Mouse (Mus musculus) liver, adult (tissue): ENCODE results near the gene Tmem145.

Source experiments
- GATA4 ChIP-seq: IDR thresholded peaks from 2 replicates; pipeline ENCODE4 v1.6.1; 2014; ENCODE audit warnings: mild to moderate bottlenecking, low read length; ENCODE audit not compliant: insufficient replicate concordance

Gene Tmem145

GRCm38 (mm10) chr7:25272445-25273258 is 33.3 kb upstream of the Tmem145 start:
- no peak for TF ChIP-seq GATA4

DNA sequence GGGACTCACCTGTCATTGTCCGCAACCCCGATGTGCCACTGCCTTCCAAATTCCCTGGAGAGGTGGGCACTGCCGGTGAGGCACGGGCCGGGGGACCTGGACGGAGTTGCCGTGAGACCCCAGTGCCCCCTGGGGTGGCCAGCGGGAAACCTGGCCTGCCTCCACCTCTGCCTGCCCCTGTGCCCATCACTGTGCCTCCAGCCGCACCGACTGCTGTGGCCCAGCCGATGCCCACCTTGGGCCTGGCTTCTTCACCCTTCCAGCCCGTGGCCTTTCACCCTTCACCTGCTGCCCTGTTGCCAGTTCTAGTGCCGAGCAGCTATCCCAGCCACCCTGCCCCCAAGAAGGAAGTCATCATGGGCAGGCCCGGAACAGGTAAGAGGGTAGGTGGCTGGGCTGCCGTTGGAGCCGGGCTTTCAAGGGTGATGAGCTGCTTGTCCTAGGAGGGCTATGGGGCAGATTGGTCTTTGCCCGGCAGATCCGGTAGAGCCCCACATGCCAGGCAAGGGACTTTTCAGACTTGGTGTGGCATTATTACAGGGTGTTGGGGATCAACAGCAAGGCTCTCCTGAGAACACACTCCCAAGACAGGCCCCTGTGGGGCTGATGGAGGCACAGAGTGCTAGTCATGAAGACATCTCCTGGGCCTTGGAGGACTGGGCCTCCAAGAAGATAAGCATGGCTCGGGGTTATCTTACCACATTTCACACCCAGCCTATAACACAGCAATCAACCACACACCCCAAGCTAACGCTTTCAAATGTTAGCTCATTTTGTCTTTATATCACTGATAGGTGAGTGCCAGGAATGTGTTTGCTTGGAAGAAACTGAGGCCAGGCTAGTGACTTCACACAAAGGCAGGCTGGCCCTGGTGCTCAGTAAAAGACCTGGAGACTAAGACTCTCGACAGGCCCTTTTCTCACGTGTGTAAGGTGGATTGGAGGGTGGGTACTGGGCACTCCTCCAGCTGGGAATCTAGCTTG is 32.4 kb upstream of the Tmem145 start:
- TF ChIP-seq GATA4: no peak

DNA sequence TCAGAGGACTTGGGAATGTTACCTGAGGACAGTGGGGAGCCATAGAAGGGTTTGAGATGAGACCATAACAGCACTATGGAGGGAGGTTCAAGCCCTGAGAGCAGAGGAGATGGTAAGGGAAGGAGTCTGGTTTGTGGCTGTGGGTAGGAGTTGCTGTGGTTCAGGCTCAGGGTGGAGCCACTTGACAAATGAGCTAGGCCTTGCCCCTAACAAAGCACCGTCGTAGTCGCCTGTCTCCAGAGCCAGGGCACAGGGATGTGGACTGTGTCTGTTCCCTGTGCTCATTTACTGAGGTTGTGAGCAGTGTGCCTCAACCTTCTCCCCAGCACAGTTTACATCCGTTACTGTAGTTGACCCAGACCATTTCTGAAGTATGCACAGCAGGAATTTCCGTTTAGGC is 31.3 kb upstream of the Tmem145 start:
- no peak for TF ChIP-seq GATA4

- no peak for TF ChIP-seq GATA4
These were observed 30.9 kb upstream of the Tmem145 start for GRCm38 (mm10) chr7:25274996-25275395.

GRCm38 (mm10) chr7:25275555-25276298 is 30.2 kb upstream of the Tmem145 start:
- TF ChIP-seq GATA4: no peak

- no peak for TF ChIP-seq GATA4
These were observed 28.5 kb upstream of the Tmem145 start for GRCm38 (mm10) chr7:25277405-25277804.

GRCm38 (mm10) chr7:25277998-25278340 is 27.9 kb upstream of the Tmem145 start:
- TF ChIP-seq GATA4: no peak

GRCm38 (mm10) chr7:25278341-25279075 is 27.4 kb upstream of the Tmem145 start:
- TF ChIP-seq GATA4: no peak

- no peak for TF ChIP-seq GATA4
These were observed 26.6 kb upstream of the Tmem145 start for GRCm38 (mm10) chr7:25279076-25279860.

GRCm38 (mm10) chr7:25279861-25280791 is 25.8 kb upstream of the Tmem145 start:
- TF ChIP-seq GATA4: peak; percentile 20; the same call in 1 of the 2 replicates

DNA sequence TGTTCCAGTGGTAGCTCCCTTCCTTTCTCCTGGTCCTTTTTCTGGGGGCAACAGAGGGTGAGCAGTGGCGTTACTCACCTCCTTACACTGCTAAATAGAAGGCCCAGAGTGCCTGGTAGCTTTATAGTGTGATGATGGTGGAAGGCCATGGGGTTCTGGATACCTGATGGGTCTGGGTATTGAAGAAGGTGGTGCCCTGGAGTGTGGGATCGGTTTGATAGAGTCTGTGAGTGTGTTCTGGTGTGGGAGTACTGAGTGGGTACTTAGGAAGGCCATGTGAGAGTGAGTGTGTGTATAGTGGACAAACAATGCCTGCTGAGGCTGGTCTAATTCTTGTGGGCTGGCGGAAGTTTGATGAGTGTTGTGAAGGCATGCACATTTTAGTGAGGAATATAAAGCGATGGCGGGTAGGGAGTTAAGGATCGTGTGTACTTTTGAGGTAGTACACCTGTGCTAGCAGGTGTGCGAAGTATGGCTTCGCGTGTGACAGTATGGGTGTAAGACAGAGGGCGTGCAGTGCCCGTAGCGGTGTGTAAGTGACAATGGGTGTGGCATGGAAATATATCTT is 24.7 kb upstream of the Tmem145 start:
- no peak for TF ChIP-seq GATA4

DNA sequence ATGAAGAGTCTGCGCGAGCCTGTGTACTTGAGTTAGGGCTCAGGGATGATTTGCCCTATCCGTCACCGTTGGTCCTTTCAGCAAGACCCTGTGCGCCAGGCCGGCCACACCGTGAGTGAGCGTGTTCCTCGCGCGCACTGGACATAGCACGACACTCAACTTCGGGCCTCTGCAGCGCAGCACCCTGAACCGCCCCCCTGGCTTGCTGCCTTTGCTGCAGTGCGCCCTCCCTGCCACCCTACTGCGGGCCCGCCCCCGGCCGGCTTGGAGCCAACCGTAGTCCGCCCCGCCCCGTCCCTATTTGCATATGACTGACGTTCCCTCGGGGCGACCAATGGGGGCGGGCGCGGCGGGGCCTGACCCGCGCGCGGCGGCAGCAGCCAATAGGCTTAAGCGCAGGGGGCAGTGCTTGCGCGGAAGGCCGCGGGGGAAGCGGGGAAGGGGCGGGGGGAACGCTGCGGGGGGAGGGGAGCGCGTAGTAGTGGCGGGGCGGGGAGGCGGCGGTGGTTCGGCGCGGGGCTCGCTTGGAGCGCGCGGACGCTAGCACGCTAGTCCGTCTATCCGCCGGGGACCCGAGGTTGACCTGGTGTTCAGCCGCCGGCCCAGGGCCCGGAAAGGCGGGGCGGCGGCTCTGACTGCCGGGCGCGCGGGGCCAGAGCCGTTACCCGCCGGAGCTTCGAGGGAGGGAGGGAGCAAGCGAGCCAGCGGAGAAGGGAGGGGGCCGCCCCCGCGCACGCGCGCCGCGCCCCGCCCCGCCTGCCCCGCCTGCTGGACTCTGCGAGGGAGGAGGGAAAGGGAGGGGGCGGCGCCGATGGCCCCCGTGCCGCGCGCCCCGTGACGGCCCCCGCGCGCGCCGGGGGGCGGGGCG is 23.9 kb upstream of the Tmem145 start:
- TF ChIP-seq GATA4: no peak

GRCm38 (mm10) chr7:25282731-25283211 is 23.1 kb upstream of the Tmem145 start:
- TF ChIP-seq GATA4: no peak
